Mouse (Mus musculus) intestine, embryonic 14.5 days (tissue): ENCODE measurements at regions not wholly inside any gene's neighbourhood (a gene's known extent, or its start where the extent isn't known, plus 50 kb on each side); places are given as distances from the start of the nearest gene placed in this dataset.

Experiments used
- ATAC-seq: fragments of 200-750 bp; cut with Nextera tagmentation; replicated peaks from 2 replicates; pipeline ENCODE4 v1.8.0; 2017; ENCODE audit warnings: low read depth, moderate number of reproducible peaks, moderate TSS enrichment, moderate library complexity; ENCODE audit not compliant: low FRiP score, low TSS enrichment
- DNase-seq: peaks from one replicate; pipeline ENCODE4 v3.0.0-alpha.2; 2018; ENCODE audit warnings: low spot score
- H3K27ac ChIP-seq: fragments of 300-500 bp; sonication (generic); 2 replicates; pipeline ENCODE4 v1.5.1; 2014; ENCODE audit warnings: low read depth, mild to moderate bottlenecking, control low read depth
- H3K27me3 ChIP-seq: fragments of 300-500 bp; sonication (generic); replicated peaks from 2 replicates; pipeline ENCODE4 v1.6.1; 2014; ENCODE audit warnings: low read length, control low read depth; ENCODE audit not compliant: control insufficient read depth, insufficient read depth
- H3K36me3 ChIP-seq: fragments of 300-500 bp; sonication (generic); 2 replicates; pipeline ENCODE4 v1.6.1; 2014; ENCODE audit warnings: low read length, control low read depth; ENCODE audit not compliant: control insufficient read depth, insufficient read depth
- H3K4me1 ChIP-seq: fragments of 300-500 bp; sonication (generic); replicated peaks from 2 replicates; pipeline ENCODE4 v1.6.1; 2014; ENCODE audit warnings: low read length, control low read depth, mixed read lengths; ENCODE audit not compliant: control insufficient read depth, insufficient read depth
- H3K4me2 ChIP-seq: fragments of 300-500 bp; sonication (generic); 2 replicates; pipeline ENCODE4 v1.6.1; 2014; ENCODE audit warnings: low read length
- H3K4me3 ChIP-seq: fragments of 300-500 bp; sonication (generic); 2 replicates; pipeline ENCODE4 v1.5.1; 2014; ENCODE audit warnings: low read depth, low read length, control low read depth, mixed read lengths
- H3K9ac ChIP-seq: fragments of 300-500 bp; sonication (generic); 2 replicates; pipeline ENCODE4 v1.6.1; 2014; ENCODE audit warnings: mild to moderate bottlenecking, low read length
- H3K9me3 ChIP-seq: fragments of 300-500 bp; sonication (generic); 2 replicates; pipeline ENCODE4 v1.6.1; 2016; ENCODE audit warnings: low read length, control low read depth; ENCODE audit not compliant: control insufficient read depth
- WGBS: fragments of 180-500 bp; shearing (Covaris S2); extraction: QIAGEN DNeasy Blood & Tissue Kit; methylation state at CpG from one replicate; pipeline ENCODE4 v1.1.7; 2014; 5-methylcytosine and 5-hydroxymethylcytosine counted together

DNA sequence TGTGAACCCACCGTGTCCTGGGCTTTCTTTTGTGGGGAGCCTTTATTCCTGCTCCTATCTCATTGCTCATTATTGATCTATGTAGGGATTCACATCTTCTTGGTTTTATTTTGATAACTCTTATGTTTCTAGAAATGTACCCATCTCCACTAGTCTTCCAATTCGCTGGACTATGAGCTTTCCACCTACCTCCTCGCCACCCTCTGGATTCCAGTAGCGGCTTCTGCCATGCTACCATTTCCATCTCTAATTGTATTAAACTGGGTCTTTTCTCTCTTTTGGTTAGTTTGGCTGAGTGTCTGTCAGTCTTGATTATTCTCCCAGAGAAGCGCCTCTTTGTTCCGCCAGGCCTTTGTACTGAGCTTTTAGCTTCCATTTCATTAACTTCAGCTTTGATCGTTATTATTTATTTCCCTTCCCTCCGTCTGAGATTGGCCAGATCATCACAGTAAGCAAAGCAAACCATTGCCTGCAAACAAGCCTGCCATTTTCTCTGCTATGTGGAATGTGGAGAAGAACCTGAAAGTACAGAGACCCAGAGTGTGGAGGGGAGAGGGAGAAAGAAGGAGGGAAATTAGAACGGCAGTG is 213.2 kb upstream of the Pabpc6 start:
- WGBS = 80% methylated on average over 9 of the region's 9 CpGs
- H3K36me3 ChIP-seq = no peaks in the 10 kb centered on the region
- no peak overlapping the region for H3K4me3 ChIP-seq
- no peaks in the 10 kb centered on the region for H3K9me3 ChIP-seq
- DNase-seq = no peak
- H3K9ac ChIP-seq = no peak overlapping the region
- no peak overlapping the region for H3K27ac ChIP-seq
- H3K27me3 ChIP-seq = no peaks in the 10 kb centered on the region
- H3K4me1 ChIP-seq = 0 out of 2 replicates have a peak, but pooled peaks cover 8% of the 10 kb centered on the region
- ATAC-seq = no peak
- no peak overlapping the region for H3K4me2 ChIP-seq

DNA sequence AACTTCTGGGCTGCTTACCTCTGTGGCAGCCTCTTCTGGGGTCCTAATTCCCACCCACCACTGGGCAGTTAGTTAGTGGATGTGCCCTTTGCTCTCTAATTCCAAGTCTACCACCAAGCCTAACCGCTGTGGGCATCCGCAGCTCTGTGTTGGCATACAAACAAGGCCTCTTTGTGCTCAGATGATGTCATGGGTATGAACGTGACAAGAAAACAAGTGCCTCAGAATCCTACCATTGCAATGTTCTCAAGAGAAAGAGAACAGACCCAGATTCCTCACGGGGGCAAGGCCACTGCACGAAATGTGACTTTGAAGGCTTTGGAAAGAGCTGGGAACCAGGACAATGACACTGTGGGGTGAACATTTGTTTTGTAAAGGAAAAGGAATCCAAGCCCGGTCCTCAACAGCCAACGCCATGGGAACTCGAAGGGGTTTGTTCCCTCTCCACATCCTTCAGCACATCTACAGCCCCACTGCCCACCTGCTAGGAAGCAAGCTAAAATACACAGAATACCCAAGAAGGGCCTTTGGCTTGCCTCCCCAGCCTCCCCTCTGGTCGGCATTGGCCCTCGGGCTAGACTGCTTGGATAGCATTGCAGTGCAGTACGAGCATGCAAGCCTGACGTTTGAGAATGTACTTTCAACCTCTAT is 210.2 kb upstream of the Pabpc6 start:
- no peaks in the 10 kb centered on the region for H3K9me3 ChIP-seq
- no peaks in the 10 kb centered on the region for H3K27me3 ChIP-seq
- no peaks in the 10 kb centered on the region for H3K4me1 ChIP-seq
- no peak for DNase-seq
- H3K4me3 ChIP-seq = no peak overlapping the region
- WGBS = 82% methylated on average over 12 of the region's 12 CpGs
- no peak overlapping the region for H3K27ac ChIP-seq
- H3K36me3 ChIP-seq = no peaks in the 10 kb centered on the region
- no peak for ATAC-seq
- H3K9ac ChIP-seq = no peak overlapping the region
- no peak overlapping the region for H3K4me2 ChIP-seq

DNA sequence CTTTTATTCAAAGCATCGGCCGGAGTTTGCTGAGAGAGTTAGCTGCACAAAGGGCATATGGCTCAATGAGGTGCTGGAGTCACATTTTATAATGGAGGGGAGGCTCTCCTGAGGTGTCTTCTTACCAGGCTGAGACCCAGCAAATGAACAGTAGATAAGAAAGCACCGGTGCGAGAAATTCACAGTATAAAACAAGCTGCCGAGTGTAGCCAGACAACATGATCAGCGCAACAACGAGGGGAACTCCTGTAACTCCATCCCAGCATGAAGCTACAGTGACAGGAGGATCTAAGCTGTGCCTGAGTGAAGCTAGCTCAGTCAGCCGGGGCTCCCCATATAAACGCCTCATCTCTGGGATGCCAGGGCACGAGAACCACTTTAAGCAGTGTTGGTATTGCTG is 204.2 kb upstream of the Pabpc6 start:
- ATAC-seq (no peak), DNase-seq (no peak)
- H3K9ac ChIP-seq = no peak overlapping the region
- no peaks in the 10 kb centered on the region for H3K36me3 ChIP-seq
- H3K4me2 ChIP-seq = no peak overlapping the region
- H3K27me3 ChIP-seq = no peaks in the 10 kb centered on the region
- 75% methylated on average over 10 of the region's 10 CpGs for WGBS
- H3K9me3 ChIP-seq = no peaks in the 10 kb centered on the region
- H3K27ac ChIP-seq = no peak overlapping the region
- H3K4me1 ChIP-seq = no peaks in the 10 kb centered on the region
- no peak overlapping the region for H3K4me3 ChIP-seq

- Histone ChIP-seq H3K27ac (no peak overlapping the region), H3K27me3 (no peaks in the 10 kb centered on the region), H3K4me3 (no peak overlapping the region), H3K36me3 (no peaks in the 10 kb centered on the region), H3K9me3 (no peaks in the 10 kb centered on the region), H3K4me1 (no peaks in the 10 kb centered on the region), H3K4me2 (no peak overlapping the region), H3K9ac (no peak overlapping the region)
- no peak for ATAC-seq
- 69% methylated on average over 3 of the region's 3 CpGs for WGBS
- no peak for DNase-seq
These were observed 200.7 kb upstream of the Pabpc6 start for GRCm38 (mm10) chr17:9870237-9870636.

- 75% methylated on average over 11 of the region's 11 CpGs for WGBS
- no peaks in the 10 kb centered on the region for H3K9me3 ChIP-seq
- H3K4me3 ChIP-seq = no peak overlapping the region
- no peaks in the 10 kb centered on the region for H3K4me1 ChIP-seq
- no peak overlapping the region for H3K9ac ChIP-seq
- ATAC-seq = no peak
- no peaks in the 10 kb centered on the region for H3K27me3 ChIP-seq
- no peaks in the 10 kb centered on the region for H3K36me3 ChIP-seq
- H3K4me2 ChIP-seq = no peak overlapping the region
- H3K27ac ChIP-seq = no peak overlapping the region
- no peak for DNase-seq
These were observed 199.3 kb upstream of the Pabpc6 start for GRCm38 (mm10) chr17:9868747-9869281.

DNA sequence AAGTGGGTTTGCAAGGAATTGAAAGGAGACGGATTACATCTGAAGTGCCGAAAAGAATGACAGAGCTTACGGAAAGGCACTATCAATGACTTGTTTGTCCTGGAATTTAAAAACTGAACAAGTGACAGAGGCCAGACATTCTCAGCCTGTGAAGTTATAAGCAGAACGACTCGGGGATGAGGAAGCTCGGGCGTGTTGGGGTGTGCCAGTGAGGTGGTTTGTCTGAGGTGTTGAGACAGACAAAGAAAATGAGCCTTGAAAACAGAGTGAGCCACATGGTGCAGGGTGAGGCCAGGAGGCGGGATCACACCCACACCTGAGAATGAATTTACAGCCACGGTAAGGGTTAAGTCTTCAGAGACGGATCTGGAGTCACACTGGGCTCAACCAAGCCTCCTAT is 194.7 kb upstream of the Pabpc6 start:
- ATAC-seq = no peak
- 39% methylated on average over 10 of the region's 10 CpGs for WGBS

DNA sequence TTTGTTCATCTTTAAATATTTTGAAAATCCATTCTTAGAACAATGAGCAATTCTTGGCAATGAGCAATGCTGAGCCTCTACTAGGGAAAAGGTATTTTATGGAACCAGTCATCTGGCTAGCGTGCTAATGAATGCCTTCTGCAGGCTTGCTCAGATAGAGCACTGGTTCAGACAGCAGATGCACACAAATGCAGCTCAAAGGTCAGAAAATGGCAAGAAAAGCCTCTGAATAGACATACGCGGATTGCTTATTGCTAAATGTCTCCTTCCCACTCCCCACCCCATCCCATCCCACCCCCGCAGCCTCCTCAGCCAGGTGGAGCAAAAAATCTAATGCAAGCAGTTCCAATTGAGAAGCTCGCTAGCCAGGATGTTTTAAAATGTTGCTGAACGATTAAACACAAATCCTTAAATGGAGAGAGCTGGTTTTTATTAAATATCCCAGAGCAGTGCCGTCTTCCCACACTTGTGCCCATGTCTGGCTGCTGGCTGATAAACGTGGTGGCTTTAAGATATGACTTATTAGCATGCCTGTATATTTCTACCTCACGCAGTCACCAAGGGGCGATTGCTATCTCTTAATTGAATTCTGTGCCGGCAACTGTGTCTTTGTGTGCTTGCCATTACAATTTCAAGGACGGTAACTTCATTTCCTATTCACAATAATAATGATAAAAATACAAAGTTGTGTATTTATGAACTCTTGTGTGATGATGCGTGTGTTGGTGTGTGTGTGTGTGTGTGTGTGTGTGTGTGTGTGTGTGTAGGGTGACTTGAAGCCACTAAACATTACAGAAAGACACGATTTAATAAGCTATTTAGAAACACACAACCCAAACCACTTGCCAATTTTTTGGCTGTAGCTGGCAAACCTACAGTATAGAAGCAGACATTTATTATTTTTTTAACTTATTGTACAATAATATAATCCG is 192.7 kb upstream of the Pabpc6 start:
- Histone ChIP-seq H3K27me3 (no peaks in the 10 kb centered on the region), H3K9me3 (no peaks in the 10 kb centered on the region), H3K4me3 (no peak overlapping the region), H3K36me3 (no peaks in the 10 kb centered on the region), H3K27ac (no peak overlapping the region), H3K4me2 (no peak overlapping the region), H3K9ac (no peak overlapping the region), H3K4me1 (no peaks in the 10 kb centered on the region)
- ATAC-seq (no peak), DNase-seq (no peak)
- 51% methylated on average over 15 of the region's 15 CpGs for WGBS

More for the DNA sequence above, 194.7 kb upstream of the Pabpc6 start:
- DNase-seq = no peak
- Histone ChIP-seq H3K4me3 (no peak overlapping the region), H3K27ac (no peak overlapping the region), H3K36me3 (no peaks in the 10 kb centered on the region), H3K27me3 (no peaks in the 10 kb centered on the region), H3K4me1 (no peaks in the 10 kb centered on the region), H3K9me3 (no peaks in the 10 kb centered on the region), H3K9ac (no peak overlapping the region), H3K4me2 (no peak overlapping the region)

DNA sequence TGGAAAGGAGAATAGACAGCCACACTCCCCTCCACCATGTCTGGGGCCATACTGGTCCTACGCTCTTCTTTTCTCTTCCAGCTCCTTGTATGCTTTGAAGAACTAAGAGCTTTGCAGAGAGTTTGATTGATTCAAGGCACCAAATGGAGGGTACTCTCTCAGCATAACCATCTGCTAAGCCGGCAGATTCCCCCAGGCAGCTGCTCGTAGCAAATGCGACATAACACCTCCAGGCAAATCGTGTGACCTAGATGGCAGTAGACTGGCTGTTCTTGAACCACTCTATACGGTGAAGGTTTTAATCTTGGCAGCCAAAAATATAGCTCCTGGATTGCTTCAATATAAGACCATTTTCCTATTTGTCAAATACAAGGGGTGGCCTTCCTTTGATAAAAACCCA is 191.8 kb upstream of the Pabpc6 start:
- no peak overlapping the region for H3K9ac ChIP-seq
- no peak overlapping the region for H3K4me2 ChIP-seq
- no peak for ATAC-seq
- no peaks in the 10 kb centered on the region for H3K27me3 ChIP-seq
- peaks cover 4% of the 10 kb centered on the region; the same call in 1 of the 2 replicates for H3K9me3 ChIP-seq
- WGBS = 70% methylated on average over 6 of the region's 6 CpGs
- H3K4me3 ChIP-seq = no peak overlapping the region
- no peak overlapping the region for H3K27ac ChIP-seq
- no peaks in the 10 kb centered on the region for H3K36me3 ChIP-seq
- H3K4me1 ChIP-seq = no peaks in the 10 kb centered on the region
- no peak for DNase-seq
